Mouse (Mus musculus): Measurements from ENCODE around the gene Mpst. TPM values are rescaled to one million over a fixed set of nuclear protein-coding genes. Genes with fewer than 3 reads are reported as not detected.

Gene Mpst
- polyA plus RNA-seq, 1 experiment from 2014 or later, result 1.6 TPM

GRCm38 (mm10) chr15:78436380-78437192 is 30.4 kb downstream of the Mpst start:
- peaks cover 22% of the 10 kb centered on the region for H3K4me1 ChIP-seq (ENCODE audit: control insufficient read depth, insufficient read depth, low read length)
- H3K27me3 ChIP-seq (ENCODE audit: control insufficient read depth, insufficient read depth, low read length), result peaks cover 6% of the 10 kb centered on the region
- peak; percentile 23; the same call in 1 of the 2 replicates for ATAC-seq (replicated peaks; ENCODE audit: insufficient number of reproducible peaks, low FRiP score, low TSS enrichment)
- H3K9ac ChIP-seq (ENCODE audit: low read depth, low read length), result peak overlapping the region; percentile 50
- H3K4me2 ChIP-seq, result peak overlapping the region; percentile 58
- H3K27ac ChIP-seq (ENCODE audit: low read depth, low read length), result no peak overlapping the region
- no peaks in the 10 kb centered on the region for H3K9me3 ChIP-seq (replicated peaks; ENCODE audit: control insufficient read depth, low read length)
- H3K36me3 ChIP-seq (ENCODE audit: control insufficient read depth, insufficient read depth, low read length), result no peaks in the 10 kb centered on the region
- H3K4me3 ChIP-seq (ENCODE audit: low read depth, low read length), result peak overlapping the region; percentile 20
- 12% methylated on average over 28 of the region's 32 CpGs for WGBS (ENCODE audit: insufficient replicate concordance)

- no peak; the same call in 1 of the 2 replicates for ATAC-seq (replicated peaks; ENCODE audit: insufficient number of reproducible peaks, low FRiP score, low TSS enrichment)
- WGBS (ENCODE audit: insufficient replicate concordance), result 21% methylated on average over 23 of the region's 23 CpGs
- Histone ChIP-seq H3K4me3 (ENCODE audit: low read depth, low read length) (peak overlapping the region; percentile 20), H3K9me3 (replicated peaks; ENCODE audit: control insufficient read depth, low read length) (no peaks in the 10 kb centered on the region), H3K4me1 (ENCODE audit: control insufficient read depth, insufficient read depth, low read length) (peaks cover 22% of the 10 kb centered on the region), H3K27ac (ENCODE audit: low read depth, low read length) (peak overlapping the region; percentile 54), H3K36me3 (ENCODE audit: control insufficient read depth, insufficient read depth, low read length) (no peaks in the 10 kb centered on the region), H3K27me3 (ENCODE audit: control insufficient read depth, insufficient read depth, low read length) (peaks cover 6% of the 10 kb centered on the region), H3K4me2 (peak overlapping the region; percentile 58), H3K9ac (ENCODE audit: low read depth, low read length) (peak overlapping the region; percentile 50; the same call in 1 of the 2 replicates)
These were observed 31.2 kb downstream of the Mpst start for GRCm38 (mm10) chr15:78437237-78438017.

- WGBS (ENCODE audit: insufficient replicate concordance), result 48% methylated on average over 4 of the region's 4 CpGs
- Histone ChIP-seq H3K4me2 (no peak overlapping the region), H3K4me3 (ENCODE audit: low read depth, low read length) (no peak overlapping the region), H3K27ac (ENCODE audit: low read depth, low read length) (no peak overlapping the region; the same call in 1 of the 2 replicates), H3K27me3 (ENCODE audit: control insufficient read depth, insufficient read depth, low read length) (peaks cover 6% of the 10 kb centered on the region), H3K36me3 (ENCODE audit: control insufficient read depth, insufficient read depth, low read length) (no peaks in the 10 kb centered on the region), H3K4me1 (ENCODE audit: control insufficient read depth, insufficient read depth, low read length) (peaks cover 22% of the 10 kb centered on the region), H3K9me3 (replicated peaks; ENCODE audit: control insufficient read depth, low read length) (no peaks in the 10 kb centered on the region), H3K9ac (ENCODE audit: low read depth, low read length) (no peak overlapping the region)
- ATAC-seq (replicated peaks; ENCODE audit: insufficient number of reproducible peaks, low FRiP score, low TSS enrichment), result no peak
These were observed 31.8 kb downstream of the Mpst start for GRCm38 (mm10) chr15:78438018-78438394.

GRCm38 (mm10) chr15:78438505-78438904 is 32.3 kb downstream of the Mpst start:
- Histone ChIP-seq H3K4me3 (ENCODE audit: low read depth, low read length) (no peak overlapping the region), H3K36me3 (ENCODE audit: control insufficient read depth, insufficient read depth, low read length) (no peaks in the 10 kb centered on the region), H3K9me3 (replicated peaks; ENCODE audit: control insufficient read depth, low read length) (no peaks in the 10 kb centered on the region), H3K4me2 (no peak overlapping the region), H3K4me1 (ENCODE audit: control insufficient read depth, insufficient read depth, low read length) (peaks cover 23% of the 10 kb centered on the region), H3K27me3 (ENCODE audit: control insufficient read depth, insufficient read depth, low read length) (peaks cover 10% of the 10 kb centered on the region), H3K9ac (ENCODE audit: low read depth, low read length) (no peak overlapping the region), H3K27ac (ENCODE audit: low read depth, low read length) (no peak overlapping the region)
- 57% methylated on average over 8 of the region's 8 CpGs for WGBS (ENCODE audit: insufficient replicate concordance)
- ATAC-seq (replicated peaks; ENCODE audit: insufficient number of reproducible peaks, low FRiP score, low TSS enrichment), result no peak

- no peak for ATAC-seq (replicated peaks; ENCODE audit: insufficient number of reproducible peaks, low FRiP score, low TSS enrichment)
- Histone ChIP-seq H3K4me3 (ENCODE audit: low read depth, low read length) (no peak overlapping the region), H3K36me3 (ENCODE audit: control insufficient read depth, insufficient read depth, low read length) (no peaks in the 10 kb centered on the region), H3K27ac (ENCODE audit: low read depth, low read length) (no peak overlapping the region), H3K9ac (ENCODE audit: low read depth, low read length) (no peak overlapping the region), H3K9me3 (replicated peaks; ENCODE audit: control insufficient read depth, low read length) (no peaks in the 10 kb centered on the region), H3K4me2 (no peak overlapping the region), H3K27me3 (ENCODE audit: control insufficient read depth, insufficient read depth, low read length) (peaks cover 10% of the 10 kb centered on the region), H3K4me1 (ENCODE audit: control insufficient read depth, insufficient read depth, low read length) (peaks cover 27% of the 10 kb centered on the region)
- WGBS (ENCODE audit: insufficient replicate concordance), result 64% methylated on average over 9 of the region's 9 CpGs
These were observed 32.8 kb downstream of the Mpst start for GRCm38 (mm10) chr15:78438973-78439372.

GRCm38 (mm10) chr15:78442231-78442630 is 36.0 kb downstream of the Mpst start:
- Histone ChIP-seq H3K9ac (ENCODE audit: low read depth, low read length) (no peak overlapping the region), H3K4me1 (ENCODE audit: control insufficient read depth, insufficient read depth, low read length) (peaks cover 20% of the 10 kb centered on the region), H3K27me3 (ENCODE audit: control insufficient read depth, insufficient read depth, low read length) (peaks cover 4% of the 10 kb centered on the region; the same call in 1 of the 2 replicates), H3K27ac (ENCODE audit: low read depth, low read length) (no peak overlapping the region), H3K36me3 (ENCODE audit: control insufficient read depth, insufficient read depth, low read length) (no peaks in the 10 kb centered on the region), H3K4me3 (ENCODE audit: low read depth, low read length) (no peak overlapping the region), H3K9me3 (replicated peaks; ENCODE audit: control insufficient read depth, low read length) (no peaks in the 10 kb centered on the region), H3K4me2 (no peak overlapping the region)
- WGBS (ENCODE audit: insufficient replicate concordance), result 81% methylated on average over 19 of the region's 19 CpGs
- ATAC-seq (replicated peaks; ENCODE audit: insufficient number of reproducible peaks, low FRiP score, low TSS enrichment), result no peak

- no peaks in the 10 kb centered on the region for H3K36me3 ChIP-seq (ENCODE audit: control insufficient read depth, insufficient read depth, low read length)
- no peak overlapping the region for H3K4me2 ChIP-seq
- no peak for ATAC-seq (replicated peaks; ENCODE audit: insufficient number of reproducible peaks, low FRiP score, low TSS enrichment)
- 44% methylated on average over 6 of the region's 6 CpGs for WGBS (ENCODE audit: insufficient replicate concordance)
- H3K9me3 ChIP-seq (replicated peaks; ENCODE audit: control insufficient read depth, low read length), result no peaks in the 10 kb centered on the region
- H3K27me3 ChIP-seq (ENCODE audit: control insufficient read depth, insufficient read depth, low read length), result peaks cover 4% of the 10 kb centered on the region; the same call in 1 of the 2 replicates
- no peak overlapping the region for H3K4me3 ChIP-seq (ENCODE audit: low read depth, low read length)
- peaks cover 18% of the 10 kb centered on the region for H3K4me1 ChIP-seq (ENCODE audit: control insufficient read depth, insufficient read depth, low read length)
- no peak overlapping the region for H3K27ac ChIP-seq (ENCODE audit: low read depth, low read length)
- H3K9ac ChIP-seq (ENCODE audit: low read depth, low read length), result no peak overlapping the region
These were observed 37.6 kb downstream of the Mpst start for GRCm38 (mm10) chr15:78443857-78444256.

GRCm38 (mm10) chr15:78447121-78447520 is 40.9 kb downstream of the Mpst start:
- H3K9ac ChIP-seq (ENCODE audit: low read depth, low read length), result no peak overlapping the region
- H3K4me1 ChIP-seq (ENCODE audit: control insufficient read depth, insufficient read depth, low read length), result peaks cover 28% of the 10 kb centered on the region
- ATAC-seq (replicated peaks; ENCODE audit: insufficient number of reproducible peaks, low FRiP score, low TSS enrichment), result no peak
- WGBS (ENCODE audit: insufficient replicate concordance), result 40% methylated on average over 7 of the region's 7 CpGs
- H3K9me3 ChIP-seq (replicated peaks; ENCODE audit: control insufficient read depth, low read length), result no peaks in the 10 kb centered on the region
- peaks cover 4% of the 10 kb centered on the region; the same call in 1 of the 2 replicates for H3K27me3 ChIP-seq (ENCODE audit: control insufficient read depth, insufficient read depth, low read length)
- no peak overlapping the region for H3K4me3 ChIP-seq (ENCODE audit: low read depth, low read length)
- H3K36me3 ChIP-seq (ENCODE audit: control insufficient read depth, insufficient read depth, low read length), result no peaks in the 10 kb centered on the region
- H3K4me2 ChIP-seq, result no peak overlapping the region
- H3K27ac ChIP-seq (ENCODE audit: low read depth, low read length), result no peak overlapping the region
